Mouse (Mus musculus) CD4-positive, CD25-positive, alpha-beta regulatory T cell, adult 4 months (primary cell): Measurements from ENCODE around the gene Morn3. TPM values are rescaled to one million over a fixed set of nuclear protein-coding genes. Genes with fewer than 3 reads are reported as not detected.
"Not testable (repeated sequence)": the region's sequence is repeated elsewhere in the genome, so short reads cannot be mapped to it uniquely, and the experiment has no call there.

Experiments used
- ATAC-seq: one replicate; pipeline ENCODE4 v1.8.0; 2017
- polyA plus RNA-seq, 2 experiments: library from polyadenylated mRNA; unstranded; fragments of 100-300 nt; shearing (Covaris generic); gene quantifications; one replicate each; pipeline ENCODE4 v1.2.1; 2017

The Morn3 gene
- polyA plus RNA-seq, result 1 to 10 TPM; 5.2 to 6.9 TPM

GRCm38 (mm10) chr5:123046916-123047315 is at the start of gene Morn3:
TSS of gene Morn3 (minus strand) at chr5:123047016.
- no peak for ATAC-seq

GRCm38 (mm10) chr5:123096299-123096698 is 49.5 kb upstream of the Morn3 start:
- ATAC-seq, result no peak

- no peak for ATAC-seq
Observed at GRCm38 (mm10) chr5:123094238-123094991, 47.6 kb upstream of the Morn3 start.

GRCm38 (mm10) chr5:123093077-123093633 is 46.3 kb upstream of the Morn3 start:
- ATAC-seq, result no peak

- no peak for ATAC-seq
Observed at GRCm38 (mm10) chr5:123090560-123091306, 43.9 kb upstream of the Morn3 start.

GRCm38 (mm10) chr5:123088784-123089183 is 42.0 kb upstream of the Morn3 start:
- no peak for ATAC-seq

- no peak for ATAC-seq
Observed at GRCm38 (mm10) chr5:123086501-123086900, 39.7 kb upstream of the Morn3 start.

- ATAC-seq, result no peak
Observed at GRCm38 (mm10) chr5:123083340-123084050, 36.7 kb upstream of the Morn3 start.

- no peak for ATAC-seq
Observed at GRCm38 (mm10) chr5:123080510-123080909, 33.7 kb upstream of the Morn3 start.

- ATAC-seq, result no peak
Observed at GRCm38 (mm10) chr5:123080041-123080440, 33.2 kb upstream of the Morn3 start.

- no peak for ATAC-seq
Observed at GRCm38 (mm10) chr5:123079568-123079967, 32.8 kb upstream of the Morn3 start.

GRCm38 (mm10) chr5:123076419-123077281 is 29.8 kb upstream of the Morn3 start:
- peak; percentile 36 for ATAC-seq

GRCm38 (mm10) chr5:123075576-123076418 is 29.0 kb upstream of the Morn3 start:
- ATAC-seq, result peak; percentile 91

GRCm38 (mm10) chr5:123068714-123069113 is 21.9 kb upstream of the Morn3 start:
- ATAC-seq, result no peak

- no peak for ATAC-seq
Observed at GRCm38 (mm10) chr5:123068115-123068514, 21.3 kb upstream of the Morn3 start, which contains the start of gene Tmem120b. TSS of gene Tmem120b (plus strand) at chr5:123068415.

GRCm38 (mm10) chr5:123067395-123067995 is 20.7 kb upstream of the Morn3 start:
- ATAC-seq, result peak; percentile 93

- ATAC-seq, result peak; percentile 66
Observed at GRCm38 (mm10) chr5:123064207-123064606, 17.4 kb upstream of the Morn3 start.

- ATAC-seq, result no peak
Observed at GRCm38 (mm10) chr5:123063141-123063540, 16.3 kb upstream of the Morn3 start.

- ATAC-seq, result not testable (repeated sequence)
Observed at GRCm38 (mm10) chr5:123061402-123061749, 14.6 kb upstream of the Morn3 start.

GRCm38 (mm10) chr5:123060706-123061401 is 14.0 kb upstream of the Morn3 start:
- no peak for ATAC-seq
